Mouse (Mus musculus) ovary, postnatal 14 days (tissue): ENCODE measurements around the gene Dab2ip.

Source experiments
- DNase-seq: peaks from one replicate; pipeline ENCODE4 v3.0.0; 2022; ENCODE audit warnings: low spot score

Gene Dab2ip

DNA sequence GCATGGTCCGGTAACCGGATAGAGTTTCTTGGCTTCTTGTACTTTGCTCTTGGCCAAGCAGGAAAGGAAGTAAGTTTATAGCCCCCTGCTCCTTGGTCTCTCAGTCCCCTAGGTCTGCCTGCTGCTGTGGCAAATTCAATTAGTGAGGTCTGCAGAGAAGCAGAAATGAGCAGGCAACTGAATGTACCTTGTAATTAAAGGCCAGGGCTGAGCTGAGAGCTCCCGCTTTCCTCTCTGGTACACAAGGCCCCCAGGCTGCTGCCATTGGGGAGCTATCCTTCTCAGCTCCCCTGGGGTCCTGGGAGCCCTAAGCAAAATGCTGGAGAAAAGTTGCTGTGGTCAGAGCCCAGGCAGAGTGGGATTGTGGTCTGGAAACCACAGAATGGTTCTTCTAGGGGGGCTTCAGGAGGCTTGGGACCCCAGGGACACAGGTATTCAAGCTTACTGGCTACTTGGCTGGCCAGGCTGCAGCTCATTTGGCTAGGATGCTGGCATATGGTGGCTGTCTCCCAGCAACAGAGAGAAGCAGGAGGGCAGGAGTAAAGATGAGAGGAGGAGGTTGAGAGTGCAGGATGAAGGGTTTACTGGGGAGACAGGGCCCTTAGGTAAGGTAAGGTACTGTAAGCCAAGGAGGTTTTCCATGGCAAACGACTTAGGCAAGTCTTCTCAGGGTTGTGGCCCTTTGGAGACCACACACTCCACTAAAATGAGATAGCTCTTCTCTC, 922 bp downstream of the Dab2ip start:
- DNase-seq, result no peak

GRCm38 (mm10) chr2:35559551-35559835, 1.4 kb downstream of the Dab2ip start:
- DNase-seq, result no peak

GRCm38 (mm10) chr2:35563722-35564121, 5.7 kb downstream of the Dab2ip start:
- no peak for DNase-seq

DNA sequence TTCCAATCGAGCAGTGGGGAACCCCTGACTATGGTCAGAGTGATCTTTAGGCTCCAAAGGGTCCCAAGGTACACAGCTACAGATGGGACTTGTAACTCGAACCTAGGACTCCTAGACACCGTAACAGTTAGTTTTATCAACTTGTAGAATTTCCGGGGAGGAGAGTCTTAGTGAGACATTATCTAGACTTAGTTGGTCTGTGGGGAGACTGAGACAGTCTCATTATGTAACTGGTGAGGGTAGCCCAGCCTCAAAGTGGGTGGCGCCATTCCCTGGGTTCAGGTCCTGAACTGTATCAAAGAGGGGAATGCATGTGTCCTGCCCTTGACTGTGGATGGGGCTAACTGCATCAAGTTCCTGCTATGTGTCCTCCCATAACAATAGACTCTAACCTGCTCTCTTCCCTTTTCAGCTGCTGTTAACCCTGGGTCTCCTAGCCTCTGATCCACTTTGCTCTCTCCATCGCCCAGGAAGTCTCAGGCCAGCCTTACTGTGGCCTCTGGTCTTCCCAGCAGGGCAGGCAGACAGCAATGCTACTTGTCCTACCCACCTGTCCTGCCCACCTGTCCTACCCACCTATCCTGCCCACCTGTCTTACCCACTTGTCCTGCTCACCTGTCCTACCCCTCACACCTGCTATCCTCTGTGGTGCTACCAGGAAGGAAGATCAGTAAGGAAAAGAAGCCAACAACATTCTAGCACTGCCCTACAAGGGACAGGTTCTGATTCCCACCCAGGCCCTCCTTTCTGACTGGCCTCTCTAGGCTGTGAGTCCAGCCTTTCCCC, 7.2 kb downstream of the Dab2ip start:
- DNase-seq, result no peak

- no peak for DNase-seq
Observed at GRCm38 (mm10) chr2:35566957-35567693, 9.1 kb downstream of the Dab2ip start.

GRCm38 (mm10) chr2:35567694-35568149, 9.7 kb downstream of the Dab2ip start:
- DNase-seq, result no peak

DNA sequence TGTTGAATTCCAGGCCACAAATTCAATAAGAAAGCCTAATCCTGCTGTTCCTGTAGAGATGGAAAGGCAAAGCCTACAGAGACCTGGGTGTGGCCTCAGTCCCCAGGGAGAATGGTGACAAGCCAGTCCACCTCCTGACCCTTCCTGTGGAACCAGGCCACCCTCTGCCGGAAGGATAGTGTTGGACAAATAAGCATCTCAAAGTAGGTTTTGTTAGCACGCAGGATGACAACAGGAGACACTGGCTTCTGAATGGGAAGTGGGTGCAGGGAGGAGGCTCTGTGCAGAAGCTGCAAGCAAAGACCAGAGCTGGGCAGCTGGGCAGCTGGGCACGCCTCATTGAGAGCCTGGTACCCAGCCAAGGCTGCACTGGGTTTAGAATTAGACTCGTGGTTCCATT, 12.7 kb downstream of the Dab2ip start:
- DNase-seq, result no peak

- no peak for DNase-seq
Observed at GRCm38 (mm10) chr2:35574643-35575042, 16.6 kb downstream of the Dab2ip start.

DNA sequence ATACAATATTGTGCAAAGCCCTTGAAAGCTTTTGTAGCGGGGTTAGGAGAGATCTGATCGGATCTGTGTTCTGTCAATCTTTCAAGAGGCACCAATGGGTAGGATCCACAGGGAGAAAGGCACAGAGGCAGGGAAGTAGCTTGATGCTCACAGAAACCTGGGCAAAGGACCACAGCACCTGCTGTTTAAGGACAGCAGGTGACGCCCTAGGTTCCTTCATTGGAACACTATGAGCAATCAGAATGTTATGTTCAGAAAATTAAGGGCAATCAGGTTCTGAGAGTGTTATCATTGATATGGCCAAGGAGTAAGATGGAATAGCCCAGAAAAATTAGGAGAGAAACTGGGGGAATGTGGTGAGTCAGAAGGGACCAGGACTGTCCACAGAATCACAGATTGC, 18.6 kb downstream of the Dab2ip start:
- no peak for DNase-seq

DNA sequence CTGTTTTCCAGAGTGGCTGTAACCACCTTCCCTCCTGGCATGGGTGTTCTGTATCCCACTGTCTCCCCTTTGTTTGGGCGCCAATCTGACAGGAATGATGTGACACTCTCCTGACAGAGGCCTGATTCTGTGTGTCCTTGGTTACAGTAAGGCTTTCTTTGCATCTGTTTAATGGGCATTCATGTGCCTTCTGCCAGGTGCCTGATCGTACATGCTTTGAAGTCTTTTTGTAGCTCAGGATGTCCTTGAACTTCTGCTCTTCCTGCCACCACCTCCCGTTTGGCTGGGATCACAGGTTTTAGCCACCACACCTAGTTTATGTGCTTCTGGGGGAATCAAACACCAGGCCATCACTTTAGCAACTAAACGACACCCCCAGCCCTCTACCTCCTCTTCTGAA, 22.0 kb downstream of the Dab2ip start:
- no peak for DNase-seq

DNA sequence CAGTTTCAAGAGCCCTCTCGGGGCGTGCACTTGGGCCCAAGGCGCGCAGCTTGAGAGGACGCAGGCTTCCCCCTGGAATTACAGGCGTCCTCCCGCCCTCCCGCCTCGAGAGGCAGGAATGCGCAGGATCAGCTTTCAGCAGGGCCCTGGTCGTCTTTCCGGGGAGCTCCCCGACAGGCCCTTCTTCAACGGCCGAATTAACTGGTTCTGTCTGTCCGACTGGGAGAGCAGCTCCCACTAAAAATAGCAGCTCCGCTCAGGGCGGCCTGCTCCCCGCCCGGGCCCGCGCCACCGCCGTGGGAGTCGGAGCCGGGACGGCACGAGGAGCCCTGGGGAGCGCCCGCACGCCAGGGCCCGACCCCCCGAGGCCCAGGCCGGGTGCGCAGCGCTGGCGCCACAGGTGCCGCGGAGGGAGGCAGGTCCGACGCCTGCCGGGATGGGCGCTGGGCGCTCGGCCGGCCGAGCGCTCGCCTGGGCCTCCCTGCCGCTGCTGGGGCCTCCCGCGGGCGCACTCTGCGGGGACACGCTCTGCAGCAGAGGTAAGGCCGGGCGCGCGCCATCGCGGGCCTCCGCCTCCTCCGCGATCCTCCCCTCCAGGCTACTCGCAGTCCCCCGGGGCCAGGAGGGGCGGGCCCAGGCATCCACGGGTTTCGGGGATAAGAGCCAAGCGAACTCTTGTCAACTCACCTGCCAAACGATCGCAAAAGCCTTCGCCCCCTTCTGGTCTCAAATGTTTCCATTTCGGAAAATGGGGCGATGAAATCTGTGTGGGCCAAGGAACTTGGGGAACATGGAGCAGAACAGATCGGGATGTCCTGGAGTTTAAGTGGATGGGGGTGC, 23.7 kb downstream of the Dab2ip start:
- DNase-seq, result peak; percentile 51

GRCm38 (mm10) chr2:35582341-35582941, 24.4 kb downstream of the Dab2ip start:
- DNase-seq, result peak; percentile 52

DNA sequence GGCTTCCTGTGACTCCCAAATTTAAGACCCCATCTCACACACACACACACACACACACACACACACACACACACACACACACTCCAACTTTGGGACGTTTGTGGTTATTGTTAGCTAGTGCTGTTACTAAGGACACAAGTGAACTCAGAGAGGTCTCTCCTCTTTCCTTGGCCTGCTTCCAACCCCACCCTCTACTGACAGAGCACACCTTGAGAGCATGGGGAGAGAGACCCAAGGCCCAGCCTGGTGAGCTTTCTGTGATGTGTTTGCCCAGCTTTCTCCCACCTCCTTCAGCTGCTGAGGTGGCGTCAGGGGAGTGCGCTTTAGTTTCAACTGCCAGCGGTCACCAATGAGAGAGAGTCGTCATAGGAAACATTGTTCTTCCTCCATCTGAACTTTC, 25.3 kb downstream of the Dab2ip start:
- DNase-seq, result no peak

- no peak for DNase-seq
Observed at GRCm38 (mm10) chr2:35584011-35584410, 25.9 kb downstream of the Dab2ip start.

DNA sequence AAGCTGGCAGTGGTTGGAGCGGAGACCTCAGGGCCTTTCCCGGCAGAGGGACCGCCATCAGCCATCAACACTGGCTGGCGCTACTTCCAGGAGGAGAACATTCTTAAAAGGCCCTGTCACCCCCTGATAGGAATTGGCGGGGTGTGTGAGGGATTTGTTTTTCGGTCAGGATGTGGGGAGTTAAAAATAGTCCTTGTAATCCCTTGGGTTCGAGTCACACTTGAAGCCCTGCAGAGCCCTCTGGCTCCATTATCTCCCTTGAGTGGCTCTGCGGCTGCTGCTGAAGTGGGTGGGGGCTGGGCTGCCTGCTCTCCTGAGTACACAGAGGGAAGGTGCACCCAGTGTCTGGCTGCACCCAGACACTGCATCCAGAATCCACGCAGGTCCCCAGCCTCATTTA, 30.3 kb downstream of the Dab2ip start:
- DNase-seq, result no peak

DNA sequence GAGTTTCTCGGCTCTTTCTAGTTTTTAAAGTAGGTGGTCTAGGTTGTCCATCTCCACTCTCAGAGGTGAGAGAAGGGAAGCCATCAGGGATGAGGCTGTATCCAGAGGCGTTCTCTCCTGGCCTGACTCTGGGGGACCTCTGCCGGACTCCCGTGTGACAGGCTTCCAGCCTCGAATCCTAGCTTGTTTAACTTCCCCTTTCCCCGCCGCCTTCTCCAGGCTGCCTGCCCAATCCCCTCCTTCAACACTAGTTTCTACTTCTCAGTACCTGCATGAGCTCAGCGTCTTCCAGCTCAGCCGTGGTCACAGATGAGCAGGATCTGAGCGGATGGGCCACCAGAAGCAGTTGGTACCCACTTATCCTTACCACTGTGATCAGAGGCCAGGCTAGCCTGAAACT, 31.3 kb downstream of the Dab2ip start:
- no peak for DNase-seq

DNA sequence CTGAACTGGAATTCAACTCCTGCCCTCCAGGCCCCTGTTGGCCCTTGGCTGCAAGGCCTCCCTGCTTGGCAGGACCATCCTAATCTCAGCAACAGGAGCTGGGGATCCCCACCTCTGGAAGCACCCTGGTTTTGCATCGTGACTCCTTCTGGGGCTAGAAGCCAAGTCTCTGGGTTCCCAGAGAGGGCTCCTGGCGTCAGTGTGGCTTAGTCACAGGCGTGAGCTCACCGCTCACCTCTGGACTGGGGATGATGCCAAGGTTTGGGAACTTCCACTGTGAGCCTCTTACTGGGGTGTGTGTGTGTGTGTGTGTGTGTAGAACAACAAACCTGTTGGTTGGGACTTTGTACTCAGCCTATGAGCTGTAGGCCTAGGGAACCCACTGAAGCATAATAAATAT, 31.7 kb downstream of the Dab2ip start:
- no peak for DNase-seq

GRCm38 (mm10) chr2:35591961-35592724, 34.1 kb downstream of the Dab2ip start:
- DNase-seq, result no peak

DNA sequence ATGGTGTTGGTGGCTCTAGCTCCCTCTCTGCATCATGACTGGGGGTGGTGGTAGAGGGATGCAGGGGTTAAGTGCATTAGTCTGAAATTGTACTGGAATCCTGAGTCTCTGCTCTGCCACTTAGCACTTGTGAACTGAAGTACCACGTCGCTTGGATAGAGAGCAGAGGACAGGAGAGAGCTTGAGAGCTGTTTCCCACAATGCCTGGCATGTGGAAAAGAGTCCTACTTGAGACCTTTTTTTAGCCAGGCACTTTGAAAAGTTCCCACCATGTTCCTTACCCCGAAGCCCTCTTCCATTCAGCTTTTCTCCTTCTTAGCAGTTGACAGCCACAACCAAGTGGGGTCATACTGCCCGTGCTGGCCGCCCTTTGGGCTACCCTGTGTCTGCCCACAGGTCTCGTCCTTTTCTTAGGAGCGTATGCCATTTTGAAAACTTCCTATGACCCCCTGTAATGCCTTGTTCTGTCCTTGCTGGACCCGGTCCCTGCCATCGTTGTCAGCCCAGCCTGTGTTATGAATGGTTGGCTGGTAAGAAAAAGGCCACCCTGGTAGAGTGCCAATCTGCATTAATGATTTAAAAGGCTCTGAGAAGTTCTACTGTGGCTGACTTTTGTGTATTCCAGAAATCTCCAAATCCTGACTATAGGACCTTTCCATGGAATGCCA, 34.8 kb downstream of the Dab2ip start:
- no peak for DNase-seq

- DNase-seq, result no peak
Observed at GRCm38 (mm10) chr2:35593889-35594288, 35.8 kb downstream of the Dab2ip start.
